Mouse (Mus musculus): ENCODE results near the gene Mgat4e.

- no peak for TF ChIP-seq POLR2A (IDR thresholded peaks at IDR 0.05; ENCODE audit: extremely low read depth, insufficient read depth, low read length)
- no peak for TF ChIP-seq CTCF (IDR thresholded peaks at IDR 0.05; ENCODE audit: extremely low read depth, insufficient read depth, low read length)
Observed at GRCm38 (mm10) chr1:134573300-134573931, 23.9 kb upstream of the Mgat4e start.

Data from cortical plate, adult 2 months (tissue).